ENCODE assay signal across 9 mouse cellular contexts in genomic region chr13:21275815-21276550, GRCm38 (mm10). TPM values are rescaled to one million over a fixed set of nuclear protein-coding genes. Genes with fewer than 3 reads are reported as not detected.
DNase-seq lines count a peak whose midpoint lies in the region; ATAC-seq and TF ChIP-seq lines count a peak whose summit lies in the region.
"Had no signal": no experiment of that assay in that cellular context is flagged by ENCODE, and none has a peak within 500 bp of the region (broad histone marks: within the 10 kb centered on the region; RNA-seq: fewer than 3 reads in every experiment).

No protein-coding gene starts in this region.

- no peaks in the 10 kb centered on the region for H3K9me3 ChIP-seq in heart, embryonic 11.5 days (replicated peaks; ENCODE audit: control insufficient read depth, low read length)
- H3K9me3 ChIP-seq in kidney, embryonic 15.5 days (replicated peaks): no peaks in the 10 kb centered on the region
- H3K9me3 ChIP-seq in limb, embryonic 15.5 days: no peaks in the 10 kb centered on the region
- H3K9me3 ChIP-seq in midbrain, postnatal 0 days (ENCODE audit: low read length): no peaks in the 10 kb centered on the region

- peak; percentile 68 for DNase-seq in adrenal gland, adult 8-10 months
- DNase-seq in embryo, embryonic 11.5 days (ENCODE audit: low read depth, low spot score): peak; percentile 86
- peak; percentile 92 for DNase-seq in midbrain, postnatal 0 days (ENCODE audit: low spot score)
- DNase-seq in telencephalon, adult 2 months (ENCODE audit: low read depth, low spot score): peak; percentile 83

- H3K27me3 ChIP-seq in C2C12 (ENCODE audit: control insufficient read depth, insufficient read depth, insufficient read length): no peaks in the 10 kb centered on the region
- H3K27me3 ChIP-seq in heart, embryonic 11.5 days (ENCODE audit: control insufficient read depth, insufficient read depth, low read length): no peaks in the 10 kb centered on the region
- H3K27me3 ChIP-seq in kidney, embryonic 15.5 days: peaks cover 11% of the 10 kb centered on the region; the same call in 1 of the 2 replicates
- peaks cover 5% of the 10 kb centered on the region; the same call in 1 of the 2 replicates for H3K27me3 ChIP-seq in limb, embryonic 15.5 days
- H3K27me3 ChIP-seq in midbrain, postnatal 0 days (ENCODE audit: insufficient read depth, low read length): peaks cover 5% of the 10 kb centered on the region; the same call in 1 of the 2 replicates

- H3K27ac ChIP-seq in heart, embryonic 11.5 days (ENCODE audit: low read depth, low read length): no peak overlapping the region
- H3K27ac ChIP-seq in kidney, embryonic 15.5 days: 0 out of 2 replicates have a peak overlapping the region, but pooled peaks have one; percentile 30
- no peak overlapping the region for H3K27ac ChIP-seq in limb, embryonic 15.5 days
- H3K27ac ChIP-seq in midbrain, postnatal 0 days (ENCODE audit: low read depth, low read length): no peak overlapping the region

- ATAC-seq in heart, embryonic 11.5 days (replicated peaks; ENCODE audit: insufficient number of reproducible peaks, low FRiP score, low TSS enrichment): peak; percentile 85
- ATAC-seq in kidney, embryonic 15.5 days (replicated peaks; ENCODE audit: low FRiP score): peak; percentile 74
- no peak for ATAC-seq in limb, embryonic 15.5 days (ENCODE audit: insufficient number of reproducible peaks, low FRiP score, low TSS enrichment, low read depth)
- ATAC-seq in midbrain, postnatal 0 days (ENCODE audit: low FRiP score): peak; percentile 64; the same call in 1 of the 2 replicates

- H3K4me2 ChIP-seq in heart, embryonic 11.5 days: peak overlapping the region; percentile 79
- peak overlapping the region; percentile 76 for H3K4me2 ChIP-seq in kidney, embryonic 15.5 days
- H3K4me2 ChIP-seq in limb, embryonic 15.5 days: peak overlapping the region; percentile 67
- peak overlapping the region; percentile 86 for H3K4me2 ChIP-seq in midbrain, postnatal 0 days (ENCODE audit: low read depth, low read length, poor library complexity, severe bottlenecking)

- no peaks in the 10 kb centered on the region for H3K36me3 ChIP-seq in C2C12 (ENCODE audit: control insufficient read depth, insufficient read depth)
- H3K36me3 ChIP-seq in heart, embryonic 11.5 days (ENCODE audit: control insufficient read depth, insufficient read depth, low read length): no peaks in the 10 kb centered on the region
- H3K36me3 ChIP-seq in kidney, embryonic 15.5 days: no peaks in the 10 kb centered on the region
- H3K36me3 ChIP-seq in limb, embryonic 15.5 days: no peaks in the 10 kb centered on the region
- H3K36me3 ChIP-seq in midbrain, postnatal 0 days (ENCODE audit: insufficient read depth, low read length): no peaks in the 10 kb centered on the region

- no peaks in the 10 kb centered on the region for H3K4me1 ChIP-seq in heart, embryonic 11.5 days (ENCODE audit: control insufficient read depth, insufficient read depth, low read length)
- peaks cover 10% of the 10 kb centered on the region for H3K4me1 ChIP-seq in kidney, embryonic 15.5 days
- H3K4me1 ChIP-seq in limb, embryonic 15.5 days: 0 out of 2 replicates have a peak, but pooled peaks cover 3% of the 10 kb centered on the region
- H3K4me1 ChIP-seq in midbrain, postnatal 0 days (ENCODE audit: insufficient read depth, low read length): 0 out of 2 replicates have a peak, but pooled peaks cover 4% of the 10 kb centered on the region

- H3K79me2 ChIP-seq in C2C12 (ENCODE audit: control insufficient read depth, insufficient read depth): no peaks in the 10 kb centered on the region

- WGBS in heart, embryonic 11.5 days (ENCODE audit: insufficient replicate concordance): under 1% methylated on average over 25 of the region's 25 CpGs
- under 1% methylated on average over 25 of the region's 25 CpGs for WGBS in kidney, embryonic 15.5 days
- WGBS in limb, embryonic 15.5 days: under 1% methylated on average over 25 of the region's 25 CpGs
- 1% methylated on average over 25 of the region's 25 CpGs for WGBS in midbrain, postnatal 0 days

- peak overlapping the region; percentile 65; the same call in 1 of the 2 replicates for H3K9ac ChIP-seq in heart, embryonic 11.5 days (ENCODE audit: low read depth, low read length)
- peak overlapping the region; percentile 33 for H3K9ac ChIP-seq in kidney, embryonic 15.5 days
- peak overlapping the region; percentile 21; the same call in 1 of the 2 replicates for H3K9ac ChIP-seq in limb, embryonic 15.5 days
- H3K9ac ChIP-seq in midbrain, postnatal 0 days (replicated peaks; ENCODE audit: low read length, poor library complexity, severe bottlenecking): peak overlapping the region; percentile 45; the same call in 1 of the 2 replicates

- TF ChIP-seq CTCF in C2C12 (IDR thresholded peaks at IDR 0.05; ENCODE audit: control insufficient read depth, insufficient read depth, insufficient read length): no peak
- no peak for TF ChIP-seq CTCF in midbrain, postnatal 0 days (IDR thresholded peaks at IDR 0.05)

- H3K79me3 ChIP-seq in C2C12 (ENCODE audit: low read depth): no peaks in the 10 kb centered on the region

- H3K4me3 ChIP-seq in C2C12 (ENCODE audit: insufficient read depth, poor library complexity, severe bottlenecking): peak overlapping the region; percentile 44
- peak overlapping the region; percentile 67 for H3K4me3 ChIP-seq in heart, embryonic 11.5 days (ENCODE audit: low read depth, low read length)
- peak overlapping the region; percentile 59 for H3K4me3 ChIP-seq in kidney, embryonic 15.5 days (replicated peaks)
- peak overlapping the region; percentile 54 for H3K4me3 ChIP-seq in limb, embryonic 15.5 days
- peak overlapping the region; percentile 59 for H3K4me3 ChIP-seq in midbrain, postnatal 0 days (ENCODE audit: low read depth, low read length)

- peak overlapping the region; percentile 23 for H3ac ChIP-seq in C2C12 (ENCODE audit: control insufficient read depth, insufficient read length, low read depth)

TF ChIP-seq in C2C12, 6 proteins besides CTCF, POLR2A, EP300 and RAD21:
- TF ChIP-seq MYOD1 (IDR thresholded peaks at IDR 0.05; ENCODE audit: control insufficient read depth, insufficient read length, low read depth) (no peak), CEBPB (IDR thresholded peaks at IDR 0.05; ENCODE audit: low read depth) (peak; percentile 1), MAX (IDR thresholded peaks at IDR 0.05) (no peak)

RNA-seq across cellular contexts. Expression of gene Gpx5, which starts 16.5 kb away (rescaled TPM):
- not detected for polyA plus RNA-seq in C2C12 (2012; fragmentation: generic; extraction: Trizol)
- not detected for total RNA-seq in adrenal gland, adult 8-10 months (2022)
- polyA plus RNA-seq in heart, embryonic 11.5 days (2014; fragmentation: Nextera tagmentation; extraction: Ambion mirVana): not detected in 2 replicates
- polyA plus RNA-seq in kidney, embryonic 15.5 days (2015; fragmentation: Nextera tagmentation; extraction: Ambion mirVana): not detected in 2 replicates
- polyA plus RNA-seq in limb, embryonic 15.5 days (2015; fragmentation: Nextera tagmentation; extraction: Ambion mirVana): not detected in 2 replicates
- not detected in 2 replicates for total RNA-seq in midbrain, postnatal 0 days (2014; rRNA removed)
- polyA plus RNA-seq in midbrain, postnatal 0 days (2015; fragmentation: Nextera tagmentation; extraction: Ambion mirVana): not detected in 2 replicates
- total RNA-seq: hematopoietic stem cell, adult 5-6 weeks had no signal

RNA-seq across cellular contexts. Expression of gene Gpx6, which starts 35.9 kb away (rescaled TPM):
- not detected for polyA plus RNA-seq in C2C12 (2012; fragmentation: generic; extraction: Trizol)
- not detected for total RNA-seq in adrenal gland, adult 8-10 months (2022)
- polyA plus RNA-seq in heart, embryonic 11.5 days (2014; fragmentation: Nextera tagmentation; extraction: Ambion mirVana): not detected in 2 replicates
- 5.2 and 6.1 TPM in 2 replicates for polyA plus RNA-seq in kidney, embryonic 15.5 days (2015; fragmentation: Nextera tagmentation; extraction: Ambion mirVana)
- polyA plus RNA-seq in limb, embryonic 15.5 days (2015; fragmentation: Nextera tagmentation; extraction: Ambion mirVana): 0.23 TPM in 1 of 2 replicates, not detected in the other
- not detected in 2 replicates for total RNA-seq in midbrain, postnatal 0 days (2014; rRNA removed)
- 0.26 and 0.58 TPM in 2 replicates for polyA plus RNA-seq in midbrain, postnatal 0 days (2015; fragmentation: Nextera tagmentation; extraction: Ambion mirVana)
- total RNA-seq: hematopoietic stem cell, adult 5-6 weeks had no signal
